Mouse (Mus musculus): ENCODE data around the gene Il11ra1.

GRCm38 (mm10) chr4:41653296-41653695, 46.5 kb upstream of the Il11ra1 start:
- TF ChIP-seq CTCF (IDR thresholded peaks at IDR 0.05): peak; percentile 96
- TF ChIP-seq EP300 (IDR thresholded peaks at IDR 0.05; ENCODE audit: insufficient read depth, low read depth, low read length): 0 out of 2 replicates have a peak, but pooled peaks have one; percentile 4

All from heart, adult 2 months (tissue).